27 mouse cellular contexts compared by ENCODE assay signal in the genomic region with DNA sequence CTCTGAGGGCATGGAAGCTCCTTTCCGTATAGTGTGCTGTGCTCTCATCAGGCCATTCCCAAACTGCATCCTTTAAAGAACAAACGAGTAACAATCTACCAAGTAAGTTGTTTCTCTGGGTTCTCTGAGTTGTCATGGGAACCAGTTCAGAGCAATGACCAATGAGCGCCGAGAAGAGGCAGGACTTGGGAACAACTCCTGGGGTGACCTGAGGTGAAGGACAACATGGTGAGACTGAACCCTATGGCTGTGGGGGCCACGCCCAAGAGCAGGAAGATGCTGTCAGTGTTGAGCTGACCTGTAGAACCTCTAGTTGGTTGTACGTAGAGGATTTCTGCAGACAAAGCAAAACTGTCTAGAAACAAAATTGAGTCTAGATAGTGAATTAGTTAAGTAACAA. TPM values are rescaled to one million over a fixed set of nuclear protein-coding genes. Genes with fewer than 3 reads are reported as not detected.
"Had no signal": no experiment of that assay in that cellular context is flagged by ENCODE, and none has a peak within 500 bp of the region (broad histone marks: within the 10 kb centered on the region; RNA-seq: fewer than 3 reads in every experiment).

No protein-coding gene starts in this region.

- H3K27me3 ChIP-seq: embryonic facial prominence, embryonic 12.5 days; embryonic facial prominence, embryonic 13.5 days; embryonic facial prominence, embryonic 15.5 days; forebrain, embryonic 12.5 days; forebrain, embryonic 13.5 days; forebrain, embryonic 15.5 days had no signal

- ATAC-seq: forebrain, embryonic 13.5 days; forebrain, embryonic 14.5 days; forebrain, embryonic 15.5 days; forebrain, embryonic 16.5 days; forebrain, postnatal 0 days had no signal

- H3K4me3 ChIP-seq: embryonic facial prominence, embryonic 10.5 days; embryonic facial prominence, embryonic 12.5 days; embryonic facial prominence, embryonic 13.5 days; embryonic facial prominence, embryonic 15.5 days; erythroblast, embryonic 14.5 days; forebrain, embryonic 10.5 days; forebrain, embryonic 12.5 days; forebrain, embryonic 13.5 days; forebrain, embryonic 15.5 days; gastrocnemius, adult 2 months; heart, adult 2 months had no signal

- H3K27ac ChIP-seq: embryonic facial prominence, embryonic 10.5 days; embryonic facial prominence, embryonic 12.5 days; embryonic facial prominence, embryonic 13.5 days; embryonic facial prominence, embryonic 15.5 days; forebrain, embryonic 10.5 days; forebrain, embryonic 12.5 days; forebrain, embryonic 13.5 days; forebrain, embryonic 15.5 days; gastrocnemius, adult 2 months; heart, adult 2 months had no signal

- H3K4me2 ChIP-seq: embryonic facial prominence, embryonic 12.5 days; embryonic facial prominence, embryonic 13.5 days; embryonic facial prominence, embryonic 15.5 days; forebrain, embryonic 12.5 days; forebrain, embryonic 13.5 days; forebrain, embryonic 15.5 days had no signal

- H3K9ac ChIP-seq: embryonic facial prominence, embryonic 12.5 days; embryonic facial prominence, embryonic 13.5 days; embryonic facial prominence, embryonic 15.5 days; forebrain, embryonic 12.5 days; forebrain, embryonic 13.5 days; forebrain, embryonic 15.5 days; forebrain, postnatal 0 days had no signal

- H3K36me3 ChIP-seq: embryonic facial prominence, embryonic 10.5 days; embryonic facial prominence, embryonic 12.5 days; embryonic facial prominence, embryonic 13.5 days; embryonic facial prominence, embryonic 15.5 days; forebrain, embryonic 10.5 days; forebrain, embryonic 12.5 days; forebrain, embryonic 15.5 days had no signal

- H3K4me1 ChIP-seq: embryonic facial prominence, embryonic 12.5 days; embryonic facial prominence, embryonic 13.5 days; embryonic facial prominence, embryonic 15.5 days; forebrain, embryonic 12.5 days; forebrain, embryonic 13.5 days; forebrain, embryonic 15.5 days had no signal

- H3K9me3 ChIP-seq: embryonic facial prominence, embryonic 10.5 days; embryonic facial prominence, embryonic 12.5 days; embryonic facial prominence, embryonic 13.5 days; embryonic facial prominence, embryonic 15.5 days; forebrain, embryonic 12.5 days; forebrain, embryonic 15.5 days had no signal

- DNase-seq: cerebellum, adult 9-11 months; cerebellum, postnatal 10 days; cerebellum, postnatal 14 days; cerebellum, postnatal 25 days; cerebellum, postnatal 36 days; embryo, embryonic 11 days; forebrain, postnatal 0 days; gastrocnemius, adult 2 months; gastrocnemius, postnatal 10 days; gastrocnemius, postnatal 14 days; gastrocnemius, postnatal 25 days; gastrocnemius, postnatal 36 days; heart, adult 18-20 months; heart, adult 2 months had no signal

RNA-seq across cellular contexts. Expression of gene Slc2a12, which starts 43.8 kb away (rescaled TPM):
- total RNA-seq: common myeloid progenitor, adult 5-6 weeks; granulocyte monocyte progenitor cell, adult 5-6 weeks had no signal
- polyA plus RNA-seq: erythroblast, embryonic 14.5 days had no signal
